Comparison of ENCODE assay signal across 9 mouse cellular contexts in the genomic region with DNA sequence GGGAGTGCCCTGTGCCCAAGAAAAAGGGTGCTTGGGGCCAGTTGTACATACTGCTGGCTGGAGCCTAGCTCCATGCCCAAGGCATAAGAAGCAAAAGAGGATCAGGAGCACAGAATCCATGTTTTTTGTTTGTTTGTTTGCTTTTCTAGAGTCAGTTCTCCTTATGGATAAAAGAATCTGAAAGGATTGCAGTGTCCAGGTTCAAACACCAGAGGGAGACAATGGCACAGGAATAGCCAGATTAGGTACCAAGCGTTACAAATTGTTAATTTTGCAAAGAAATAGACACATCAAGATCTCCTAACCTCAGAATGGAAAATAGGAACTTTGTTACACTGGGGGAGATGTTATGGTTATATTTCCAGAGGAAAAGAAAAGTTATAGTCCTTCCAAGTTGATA. TPM values are rescaled to one million over a fixed set of nuclear protein-coding genes. Genes with fewer than 3 reads are reported as not detected.
DNase-seq lines count a peak whose midpoint lies in the region; ATAC-seq and TF ChIP-seq lines count a peak whose summit lies in the region.
"Had no signal": no experiment of that assay in that cellular context is flagged by ENCODE, and none has a peak within 500 bp of the region (broad histone marks: within the 10 kb centered on the region; RNA-seq: fewer than 3 reads in every experiment).

No protein-coding gene starts in this region.

- no peaks in the 10 kb centered on the region for H3K27me3 ChIP-seq in forebrain, postnatal 0 days (ENCODE audit: insufficient read depth, low read length)
- no peaks in the 10 kb centered on the region for H3K27me3 ChIP-seq in forebrain, embryonic 12.5 days
- H3K27me3 ChIP-seq in midbrain, embryonic 11.5 days (ENCODE audit: control insufficient read depth, insufficient read depth, low read length): no peaks in the 10 kb centered on the region
- no peaks in the 10 kb centered on the region for H3K27me3 ChIP-seq in midbrain, embryonic 16.5 days (ENCODE audit: control insufficient read depth, insufficient read depth, low read depth, low read length)
- H3K27me3 ChIP-seq: megakaryocyte, embryonic 14.5 days had no signal

- H3K4me1 ChIP-seq in forebrain, postnatal 0 days (ENCODE audit: insufficient read depth): no peaks in the 10 kb centered on the region
- H3K4me1 ChIP-seq in forebrain, embryonic 12.5 days: no peaks in the 10 kb centered on the region
- H3K4me1 ChIP-seq in midbrain, embryonic 11.5 days (ENCODE audit: control insufficient read depth, insufficient read depth, low read length): no peaks in the 10 kb centered on the region
- no peaks in the 10 kb centered on the region for H3K4me1 ChIP-seq in midbrain, embryonic 16.5 days (ENCODE audit: control insufficient read depth, insufficient read depth, low read length)
- H3K4me1 ChIP-seq: megakaryocyte, embryonic 14.5 days had no signal

- no peak overlapping the region for H3K9ac ChIP-seq in forebrain, postnatal 0 days
- no peak overlapping the region for H3K9ac ChIP-seq in forebrain, embryonic 12.5 days
- no peak overlapping the region for H3K9ac ChIP-seq in midbrain, embryonic 11.5 days (ENCODE audit: low read length)
- H3K9ac ChIP-seq in midbrain, embryonic 16.5 days (ENCODE audit: low read depth, low read length): no peak overlapping the region

- no peaks in the 10 kb centered on the region for H3K36me3 ChIP-seq in forebrain, postnatal 0 days (ENCODE audit: insufficient read depth)
- no peaks in the 10 kb centered on the region for H3K36me3 ChIP-seq in forebrain, embryonic 12.5 days (replicated peaks)
- no peaks in the 10 kb centered on the region for H3K36me3 ChIP-seq in midbrain, embryonic 11.5 days (ENCODE audit: control insufficient read depth, insufficient read depth, low read length)
- H3K36me3 ChIP-seq in midbrain, embryonic 16.5 days (ENCODE audit: control insufficient read depth, insufficient read depth, low read length): no peaks in the 10 kb centered on the region

- no peaks in the 10 kb centered on the region for H3K9me3 ChIP-seq in forebrain, postnatal 0 days (ENCODE audit: low read length)
- H3K9me3 ChIP-seq in forebrain, embryonic 12.5 days: no peaks in the 10 kb centered on the region
- H3K9me3 ChIP-seq in midbrain, embryonic 11.5 days (ENCODE audit: control insufficient read depth, low read length): no peaks in the 10 kb centered on the region
- H3K9me3 ChIP-seq in midbrain, embryonic 16.5 days (replicated peaks; ENCODE audit: control insufficient read depth, low read length, poor library complexity, severe bottlenecking): no peaks in the 10 kb centered on the region
- H3K9me3 ChIP-seq: megakaryocyte, embryonic 14.5 days had no signal

- WGBS in forebrain, postnatal 0 days: 10% methylated on average over 1 of the region's 1 CpGs
- 14% methylated on average over 1 of the region's 1 CpGs for WGBS in forebrain, embryonic 12.5 days
- WGBS in midbrain, embryonic 11.5 days: 13% methylated on average over 1 of the region's 1 CpGs
- 0% methylated on average over 1 of the region's 1 CpGs for WGBS in midbrain, embryonic 16.5 days

- peak; percentile 75 for DNase-seq in forebrain, postnatal 0 days
- peak; percentile 90 for DNase-seq in midbrain, embryonic 11.5 days (ENCODE audit: low spot score, missing footprints)
- peak; percentile 12 to 56 for DNase-seq in frontal cortex, postnatal 36 days (ENCODE audit: low spot score in 2 of 2)
- DNase-seq in mesoderm, embryonic 11.5 days (ENCODE audit: low read depth, low spot score): peak; percentile 23
- no peak for DNase-seq in adrenal gland, postnatal 14 days
- DNase-seq in testis, postnatal 14 days (ENCODE audit: low spot score): no peak

- TF ChIP-seq CTCF in forebrain, postnatal 0 days (IDR thresholded peaks at IDR 0.05; ENCODE audit: low read depth): peak; percentile 85

- ATAC-seq in forebrain, postnatal 0 days: peak; percentile 59; the same call in 1 of the 2 replicates
- no peak for ATAC-seq in forebrain, embryonic 12.5 days (ENCODE audit: low FRiP score)
- ATAC-seq in midbrain, embryonic 11.5 days (ENCODE audit: low FRiP score): no peak
- no peak for ATAC-seq in midbrain, embryonic 16.5 days

- H3K4me3 ChIP-seq in forebrain, postnatal 0 days (ENCODE audit: low read depth, low read length): no peak overlapping the region
- no peak overlapping the region for H3K4me3 ChIP-seq in forebrain, embryonic 12.5 days (replicated peaks)
- no peak overlapping the region for H3K4me3 ChIP-seq in midbrain, embryonic 11.5 days (ENCODE audit: low read depth, low read length)
- no peak overlapping the region for H3K4me3 ChIP-seq in midbrain, embryonic 16.5 days (ENCODE audit: low read depth, low read length)
- H3K4me3 ChIP-seq: megakaryocyte, embryonic 14.5 days had no signal

- H3K4me2 ChIP-seq in forebrain, postnatal 0 days (ENCODE audit: low read depth): no peak overlapping the region
- H3K4me2 ChIP-seq in forebrain, embryonic 12.5 days: no peak overlapping the region
- no peak overlapping the region for H3K4me2 ChIP-seq in midbrain, embryonic 11.5 days
- no peak overlapping the region for H3K4me2 ChIP-seq in midbrain, embryonic 16.5 days (ENCODE audit: low read length)

- H3K27ac ChIP-seq in forebrain, postnatal 0 days (ENCODE audit: low read depth, low read length): no peak overlapping the region
- H3K27ac ChIP-seq in forebrain, embryonic 12.5 days: no peak overlapping the region
- H3K27ac ChIP-seq in midbrain, embryonic 11.5 days (ENCODE audit: low read depth, low read length): no peak overlapping the region
- H3K27ac ChIP-seq in midbrain, embryonic 16.5 days (ENCODE audit: low read length): no peak overlapping the region

RNA-seq across cellular contexts. Expression of gene Sult1c1, which starts 23.7 kb away (rescaled TPM):
- total RNA-seq in forebrain, postnatal 0 days (2014; rRNA removed): not detected in 2 replicates
- polyA plus RNA-seq in forebrain, postnatal 0 days (2015; fragmentation: Nextera tagmentation; extraction: Ambion mirVana): 0.15 TPM in 1 of 2 replicates, not detected in the other
- polyA plus RNA-seq in forebrain, embryonic 12.5 days (2016; fragmentation: Nextera tagmentation; extraction: Ambion mirVana): 0.17 TPM in 1 of 2 replicates, not detected in the other
- not detected in 2 replicates for polyA plus RNA-seq in midbrain, embryonic 11.5 days (2014; fragmentation: Nextera tagmentation; extraction: Ambion mirVana)
- polyA plus RNA-seq in midbrain, embryonic 16.5 days (2015; fragmentation: Nextera tagmentation; extraction: Ambion mirVana): not detected in 2 replicates
- not detected in 2 replicates for total RNA-seq in adrenal gland, postnatal 14 days (2021)

Comparison
In these comparisons a context has a peak if more than half of its experiments do, and no peak if none do; other contexts are left out.
1. DNase-seq: peak in forebrain, postnatal 0 days (single experiment), midbrain, embryonic 11.5 days (single experiment), frontal cortex, postnatal 36 days (2 of 2) and mesoderm, embryonic 11.5 days (single experiment); none in adrenal gland, postnatal 14 days (single experiment) and testis, postnatal 14 days (single experiment).